Mouse (Mus musculus) right cerebral cortex, adult 2 months (tissue): ENCODE measurements at regions not wholly inside any gene's neighbourhood (a gene's known extent, or its start where the extent isn't known, plus 50 kb on each side); places are given as distances from the start of the nearest gene placed in this dataset.

Experiments
- DNase-seq, 2 experiments: peaks; one replicate each; pipeline ENCODE4 v3.0.0; 2021 to 2022; ENCODE audit warnings: low spot score in 2 of 2

- no peak for DNase-seq
Observed at GRCm38 (mm10) chr3:138662625-138663024, 79.4 kb upstream of the Tspan5 start.

- DNase-seq = no peak
Observed at GRCm38 (mm10) chr3:138668394-138669092, 73.5 kb upstream of the Tspan5 start.

DNA sequence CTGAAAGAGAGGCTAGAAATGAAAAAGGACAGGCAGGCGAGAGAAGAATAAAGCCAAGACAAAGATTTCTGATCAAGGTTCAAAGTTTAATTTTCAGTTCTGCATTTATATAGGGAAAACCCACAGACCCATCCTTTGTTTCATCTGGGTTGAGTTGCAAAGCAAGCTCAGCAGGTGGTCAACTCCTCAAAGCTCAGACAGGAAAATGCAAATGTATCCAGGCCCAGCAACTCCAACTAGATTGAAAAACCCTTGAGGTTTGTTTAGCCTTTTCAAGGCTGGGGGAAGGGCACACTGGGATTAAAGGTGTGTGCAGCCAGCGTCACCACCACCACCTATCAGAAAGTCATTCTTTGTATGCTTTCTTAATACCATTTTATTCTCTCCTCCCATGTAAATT lies 66.1 kb upstream of the Tspan5 start:
- no peak for DNase-seq

DNA sequence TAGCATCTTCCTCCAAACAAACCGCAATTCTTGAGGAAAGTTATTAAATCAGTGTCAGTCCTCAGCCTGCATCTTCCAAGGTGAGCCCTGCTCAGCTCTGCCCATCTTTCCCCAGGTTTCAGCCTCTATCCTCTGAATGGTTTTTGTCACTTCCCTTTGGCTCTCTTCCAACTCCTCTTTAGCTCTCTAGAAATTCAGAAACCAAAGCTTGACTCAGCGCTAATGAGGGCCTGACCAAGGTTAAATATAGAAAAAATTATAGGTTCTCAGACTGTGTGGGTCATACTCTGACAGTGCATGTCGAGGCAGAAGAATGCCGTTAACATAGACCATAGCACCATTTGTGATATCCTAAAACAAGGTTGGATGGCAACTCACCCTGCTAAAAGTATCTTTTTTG lies 63.6 kb upstream of the Tspan5 start:
- no peak for DNase-seq

GRCm38 (mm10) chr3:138686636-138687230 lies 55.3 kb upstream of the Tspan5 start:
- peak; percentile 38 to 41 for DNase-seq

- no peak for DNase-seq
Observed at GRCm38 (mm10) chr3:138688606-138689005, 53.4 kb upstream of the Tspan5 start.
